Mouse (Mus musculus) CH12.LX (cell line): ENCODE measurements around the gene Hps4.
A peak's percentile ranks its signal among the peaks of the same experiment; 100 is the strongest.

Source experiments
- CTCF ChIP-seq, 2 experiments: IDR thresholded peaks in 1 of 2; conservative IDR thresholded peaks in 1 of 2; 2 replicates each; pipeline ENCODE4 v1.5.1; 2011 to 2012; ENCODE audit warnings: low read depth in 2 of 2, low read length in 2 of 2, improper control_type of control experiment in 1 of 2, inconsistent platforms in 1 of 2, mild to moderate bottlenecking in 1 of 2, moderate library complexity in 1 of 2
- EP300 ChIP-seq: IDR thresholded peaks from 2 replicates; pipeline ENCODE4 v1.6.1; 2011; ENCODE audit warnings: low read length, improper control_type of control experiment
- MXI1 ChIP-seq: IDR thresholded peaks from 2 replicates; pipeline ENCODE4 v1.6.1; 2011; ENCODE audit warnings: mild to moderate bottlenecking, low read depth, low read length, improper control_type of control experiment

DNA sequence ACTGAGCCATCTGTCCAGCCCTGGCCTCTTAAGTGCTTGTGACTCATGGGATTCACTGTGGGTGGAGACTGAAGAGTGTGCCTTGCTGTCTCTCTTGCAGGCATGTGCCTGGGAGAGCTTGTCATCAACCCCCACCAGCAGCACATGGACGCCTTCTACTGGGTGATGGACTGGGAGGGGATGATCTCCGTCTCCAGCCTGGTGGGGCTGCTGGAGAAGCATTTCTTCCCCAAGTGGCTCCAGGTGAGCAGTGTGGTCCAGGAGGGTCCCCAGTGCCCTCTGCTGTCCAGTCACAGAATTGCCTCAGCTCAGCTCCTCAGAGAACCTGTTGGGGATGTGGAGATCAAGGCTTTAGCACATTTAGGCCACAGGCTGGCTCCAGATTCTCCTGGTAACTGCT is 7.4 kb upstream of the Hps4 start:
- TF ChIP-seq MXI1, result no peak
- TF ChIP-seq CTCF (conservative IDR thresholded peaks at IDR 0.05 in 1 of 2, IDR thresholded peaks at IDR 0.05 in 1 of 2; ENCODE audit: low read depth in 2 of 2, low read length in 2 of 2), result peak; percentile 41 to 79; a peak in 2 of 4 replicates
- TF ChIP-seq EP300, result no peak
